Mouse (Mus musculus) brain, embryonic 14.5 days (tissue): ENCODE data around the gene Mis12.

Experiments used
- CTCF ChIP-seq: fragments of 200-500 bp; IDR thresholded peaks from 2 replicates; pipeline ENCODE4 v1.5.1; 2012; ENCODE audit warnings: inconsistent platforms, mild to moderate bottlenecking, moderate library complexity, borderline replicate concordance; ENCODE audit not compliant: insufficient read depth, insufficient read length; ENCODE audit errors: extremely low read depth
- POLR2A ChIP-seq: fragments of 200-500 bp; IDR thresholded peaks from 2 replicates; pipeline ENCODE4 v1.6.1; 2012; ENCODE audit warnings: mild to moderate bottlenecking, inconsistent platforms, borderline replicate concordance; ENCODE audit not compliant: poor library complexity, insufficient read depth, insufficient read length, severe bottlenecking; ENCODE audit errors: extremely low read depth

- TF ChIP-seq CTCF (no peak), POLR2A (no peak)
Observed at GRCm38 (mm10) chr11:70970560-70971540, 48.6 kb upstream of the Mis12 start.
